Mouse (Mus musculus) heart, adult 2 months (tissue): Measurements from ENCODE around the gene Eml1.

Experiments
- CTCF ChIP-seq: fragments of 200-600 bp; IDR thresholded peaks from 2 replicates; pipeline ENCODE4 v1.8.1; 2022; ENCODE audit warnings: antibody characterized with exemption, mild to moderate bottlenecking, moderate library complexity
- EP300 ChIP-seq: fragments of 200-500 bp; IDR thresholded peaks from 2 replicates; pipeline ENCODE4 v1.6.1; 2011; ENCODE audit warnings: low read depth, low read length, control low read depth; ENCODE audit not compliant: insufficient read depth
- POLR2A ChIP-seq: fragments of 200-500 bp; IDR thresholded peaks from 2 replicates; pipeline ENCODE4 v1.6.1; 2011; ENCODE audit warnings: mild to moderate bottlenecking, low read depth, low read length, control low read depth; ENCODE audit not compliant: insufficient read depth

DNA sequence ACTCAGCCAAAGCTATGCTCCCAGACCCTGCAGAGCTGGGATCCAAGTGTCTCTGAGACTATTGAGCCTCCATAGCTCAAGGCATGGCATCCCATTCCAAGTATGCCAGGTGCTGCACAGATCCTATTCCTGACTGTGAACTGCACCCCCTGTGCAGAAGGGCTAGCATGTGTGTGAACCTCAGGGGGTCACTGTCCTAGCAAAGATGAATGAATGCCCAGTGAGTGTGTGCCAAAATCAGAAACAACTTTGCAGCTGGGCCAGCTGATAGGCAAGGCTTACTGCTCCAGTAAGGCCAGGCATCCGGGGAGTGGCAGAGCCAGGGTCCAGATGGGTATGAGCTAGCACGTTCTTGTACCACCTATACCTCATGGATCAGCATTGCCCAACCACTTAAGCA lies 76.0 kb downstream of the Eml1 start:
- no peak for TF ChIP-seq POLR2A
- TF ChIP-seq CTCF: no peak
- no peak for TF ChIP-seq EP300
